Mouse (Mus musculus) MEL (cell line): ENCODE results near the gene Klhdc4. TPM values are rescaled to one million over a fixed set of nuclear protein-coding genes. Genes with fewer than 3 reads are reported as not detected.
A peak's percentile ranks its signal among the peaks of the same experiment; 100 is the strongest.

ENCODE experiments used
- DNase-seq: peaks from one replicate; pipeline ENCODE4 v3.0.0; 2011; ENCODE audit warnings: low read depth, low spot score
- H3K27ac ChIP-seq: 2 replicates; pipeline ENCODE4 v1.5.1; 2012; ENCODE audit warnings: low read depth, mild to moderate bottlenecking, control low read depth, low read length, moderate library complexity; ENCODE audit not compliant: control insufficient read depth
- H3K27me3 ChIP-seq, 2 experiments: fragments of 150-350 bp in 1 of 2; sonication (generic) in 1 of 2; 2 replicates each; pipeline ENCODE4 v1.6.1; 2012; ENCODE audit warnings: low read length in 2 of 2, mild to moderate bottlenecking in 2 of 2, improper control_type of control experiment in 1 of 2, moderate library complexity in 1 of 2; ENCODE audit not compliant: insufficient read depth in 2 of 2, control insufficient read depth in 1 of 2
- H3K36me3 ChIP-seq, 2 experiments: 2 replicates each; pipeline ENCODE4 v1.6.1; 2012 to 2014; ENCODE audit warnings: low read length in 2 of 2, improper control_type of control experiment in 1 of 2, inconsistent platforms in 1 of 2, mild to moderate bottlenecking in 1 of 2; ENCODE audit not compliant: insufficient read depth in 2 of 2, control insufficient read depth in 1 of 2
- H3K4me1 ChIP-seq, 2 experiments: fragments of 150-350 bp in 1 of 2; sonication (generic) in 1 of 2; 2 replicates each; pipeline ENCODE4 v1.6.1; 2012; ENCODE audit warnings: low read length in 2 of 2, improper control_type of control experiment in 1 of 2, mild to moderate bottlenecking in 1 of 2; ENCODE audit not compliant: insufficient read depth in 2 of 2, control insufficient read depth in 1 of 2
- H3K4me3 ChIP-seq, 2 experiments: fragments of 150-350 bp in 1 of 2; sonication (generic) in 1 of 2; 2 replicates each; pipeline ENCODE4 v1.5.1; 2012; ENCODE audit warnings: low read depth in 2 of 2, low read length in 2 of 2, mild to moderate bottlenecking in 2 of 2, moderate library complexity in 2 of 2, control low read depth in 1 of 2, improper control_type of control experiment in 1 of 2; ENCODE audit not compliant: control insufficient read depth in 1 of 2, insufficient read depth in 1 of 2
- H3K79me2 ChIP-seq: 2 replicates; pipeline ENCODE4 v1.6.1; 2012; ENCODE audit warnings: mild to moderate bottlenecking, low read length, moderate library complexity; ENCODE audit not compliant: control insufficient read depth, poor library complexity, insufficient read depth
- H3K9ac ChIP-seq: 2 replicates; pipeline ENCODE4 v1.6.1; 2012; ENCODE audit warnings: low read depth, mild to moderate bottlenecking, control low read depth, low read length, moderate library complexity; ENCODE audit not compliant: control insufficient read depth, poor library complexity, severe bottlenecking
- H3K9me3 ChIP-seq: fragments of 150-350 bp; sonication (generic); replicated peaks from 2 replicates; pipeline ENCODE4 v1.6.1; 2012; ENCODE audit warnings: mild to moderate bottlenecking, low read length, improper control_type of control experiment, moderate library complexity; ENCODE audit not compliant: insufficient read depth
- BHLHE40 ChIP-seq: IDR thresholded peaks from 2 replicates; pipeline ENCODE4 v1.6.1; 2012; ENCODE audit warnings: low read depth, mild to moderate bottlenecking, inconsistent platforms, low read length, improper control_type of control experiment, borderline replicate concordance
- CHD1 ChIP-seq: IDR thresholded peaks from 2 replicates; pipeline ENCODE4 v1.6.1; 2012; ENCODE audit warnings: low read depth, mild to moderate bottlenecking, inconsistent platforms, low read length, improper control_type of control experiment
- CHD2 ChIP-seq: IDR thresholded peaks from 2 replicates; pipeline ENCODE4 v1.6.1; 2011; ENCODE audit warnings: low read length, improper control_type of control experiment
- ELF1 ChIP-seq: IDR thresholded peaks from 2 replicates; pipeline ENCODE4 v1.6.1; 2014; ENCODE audit warnings: low read depth, mild to moderate bottlenecking, inconsistent platforms, low read length, improper control_type of control experiment, moderate library complexity
- EP300 ChIP-seq, 2 experiments: IDR thresholded peaks; 2 replicates each; pipeline ENCODE4 v1.6.1; 2011; ENCODE audit warnings: improper control_type of control experiment in 2 of 2, low read length in 2 of 2, low read depth in 1 of 2, mild to moderate bottlenecking in 1 of 2
- ETS1 ChIP-seq: IDR thresholded peaks from 2 replicates; pipeline ENCODE4 v1.6.1; 2012; ENCODE audit warnings: low read depth, mild to moderate bottlenecking, inconsistent platforms, low read length, improper control_type of control experiment, moderate library complexity
- GABPA ChIP-seq: IDR thresholded peaks from 2 replicates; pipeline ENCODE4 v1.6.1; 2012; ENCODE audit warnings: low read depth, mild to moderate bottlenecking, inconsistent platforms, low read length, improper control_type of control experiment, moderate library complexity
- GATA1 ChIP-seq: IDR thresholded peaks from 2 replicates; pipeline ENCODE4 v1.6.1; 2011; ENCODE audit warnings: low read depth, low read length, improper control_type of control experiment
- HCFC1 ChIP-seq: IDR thresholded peaks from 2 replicates; pipeline ENCODE4 v1.6.1; 2012; ENCODE audit warnings: low read depth, mild to moderate bottlenecking, inconsistent platforms, low read length, improper control_type of control experiment, moderate library complexity
- JUND ChIP-seq: IDR thresholded peaks from 2 replicates; pipeline ENCODE4 v1.6.1; 2011; ENCODE audit warnings: low read depth, mild to moderate bottlenecking, improper control_type of control experiment, low read length
- KAT2A ChIP-seq: conservative IDR thresholded peaks from 2 replicates; pipeline ENCODE4 v1.6.1; 2012; ENCODE audit warnings: low read depth, low read length, improper control_type of control experiment, inconsistent platforms
- MAFK ChIP-seq: IDR thresholded peaks from 2 replicates; pipeline ENCODE4 v1.6.1; 2011; ENCODE audit warnings: low read depth, mild to moderate bottlenecking, low read length, improper control_type of control experiment, borderline replicate concordance
- MEF2A ChIP-seq: IDR thresholded peaks from 2 replicates; pipeline ENCODE4 v1.6.1; 2014; ENCODE audit warnings: low read depth, mild to moderate bottlenecking, inconsistent platforms, low read length, improper control_type of control experiment; ENCODE audit not compliant: poor library complexity, insufficient replicate concordance, severe bottlenecking; ENCODE audit errors: extremely low read depth
- MXI1 ChIP-seq: IDR thresholded peaks from 2 replicates; pipeline ENCODE4 v1.6.1; 2011; ENCODE audit warnings: mild to moderate bottlenecking, low read depth, low read length, improper control_type of control experiment
- MYC ChIP-seq: IDR thresholded peaks from 2 replicates; pipeline ENCODE4 v1.6.1; 2011; ENCODE audit warnings: low read depth, mild to moderate bottlenecking, low read length, improper control_type of control experiment, moderate library complexity
- NELFE ChIP-seq: IDR thresholded peaks from 2 replicates; pipeline ENCODE4 v1.6.1; 2011; ENCODE audit warnings: low read depth, low read length, improper control_type of control experiment
- POLR2A ChIP-seq, 2 experiments: IDR thresholded peaks; 2 replicates each; pipeline ENCODE4 v1.6.1; 2011 to 2012; ENCODE audit warnings: low read length in 2 of 2, mild to moderate bottlenecking in 2 of 2, control low read depth in 1 of 2, improper control_type of control experiment in 1 of 2, low read depth in 1 of 2, moderate library complexity in 1 of 2; ENCODE audit not compliant: control insufficient read depth in 1 of 2, insufficient read depth in 1 of 2, poor library complexity in 1 of 2
- POLR2AphosphoS2 ChIP-seq: IDR thresholded peaks from 2 replicates; pipeline ENCODE4 v1.6.1; 2011; ENCODE audit warnings: low read length, improper control_type of control experiment
- POLR2AphosphoS5 ChIP-seq: IDR thresholded peaks from 2 replicates; pipeline ENCODE4 v1.6.1; 2012; ENCODE audit warnings: low read depth, borderline replicate concordance, mild to moderate bottlenecking, inconsistent platforms, low read length, moderate library complexity, mixed read lengths
- RAD21 ChIP-seq: IDR thresholded peaks from 2 replicates; pipeline ENCODE4 v1.6.1; 2011; ENCODE audit warnings: mild to moderate bottlenecking, low read depth, low read length, improper control_type of control experiment
- RCOR1 ChIP-seq: IDR thresholded peaks from 2 replicates; pipeline ENCODE4 v1.6.1; 2012; ENCODE audit warnings: low read depth, mild to moderate bottlenecking, inconsistent platforms, low read length, improper control_type of control experiment
- SIN3A ChIP-seq: IDR thresholded peaks from 2 replicates; pipeline ENCODE4 v1.6.1; 2012; ENCODE audit warnings: low read length, improper control_type of control experiment, inconsistent platforms
- TBP ChIP-seq: IDR thresholded peaks from 2 replicates; pipeline ENCODE4 v1.8.0; 2011; ENCODE audit warnings: low read depth, low read length, improper control_type of control experiment
- TCF12 ChIP-seq: IDR thresholded peaks from 2 replicates; pipeline ENCODE4 v1.6.1; 2014; ENCODE audit warnings: low read depth, mild to moderate bottlenecking, inconsistent platforms, low read length, improper control_type of control experiment, moderate library complexity
- UBTF ChIP-seq: IDR thresholded peaks from 2 replicates; pipeline ENCODE4 v1.6.1; 2012; ENCODE audit warnings: low read depth, mild to moderate bottlenecking, inconsistent platforms, low read length, improper control_type of control experiment, moderate library complexity, borderline replicate concordance; ENCODE audit not compliant: insufficient read depth
- USF1 ChIP-seq: IDR thresholded peaks from 2 replicates; pipeline ENCODE4 v1.6.1; 2014; ENCODE audit warnings: low read depth, mild to moderate bottlenecking, inconsistent platforms, low read length, improper control_type of control experiment, moderate library complexity
- USF2 ChIP-seq, 2 experiments: IDR thresholded peaks; 2 replicates each; pipeline ENCODE4 v1.6.1; 2011 to 2012; ENCODE audit warnings: improper control_type of control experiment in 2 of 2, low read length in 2 of 2, borderline replicate concordance in 1 of 2, inconsistent platforms in 1 of 2, low read depth in 1 of 2, mild to moderate bottlenecking in 1 of 2; ENCODE audit not compliant: insufficient read depth in 1 of 2
- ZC3H11A ChIP-seq: IDR thresholded peaks from 2 replicates; pipeline ENCODE4 v1.6.1; 2012; ENCODE audit warnings: low read depth, mild to moderate bottlenecking, inconsistent platforms, low read length, improper control_type of control experiment
- ZKSCAN1 ChIP-seq: IDR thresholded peaks from 2 replicates; pipeline ENCODE4 v1.6.1; 2012; ENCODE audit warnings: low read depth, mild to moderate bottlenecking, inconsistent platforms, low read length, improper control_type of control experiment, moderate library complexity
- ZMIZ1 ChIP-seq: IDR thresholded peaks from 2 replicates; pipeline ENCODE4 v1.6.1; 2012; ENCODE audit warnings: low read depth, mild to moderate bottlenecking, inconsistent platforms, low read length, improper control_type of control experiment, moderate library complexity
- polyA plus RNA-seq, 2 experiments: library from polyadenylated mRNA; stranded (reverse) in 1 of 2; unstranded in 1 of 2; fragments of >175 nt in 1 of 2; fragments of >200 nt in 1 of 2; gene quantifications; 2 replicates each; pipeline versions ENCODE4 v1.2.1 to v1.2.4; 2012; ENCODE audit warnings: low replicate concordance in 2 of 2, low read depth in 1 of 2; ENCODE audit not compliant: insufficient read length in 2 of 2, insufficient read depth in 1 of 2, missing spikeins in 1 of 2
- total RNA-seq: library from RNA; depleted of rRNA; stranded (reverse); fragments of 300-350 nt; gene quantifications from 2 replicates; pipeline ENCODE4 v1.2.3, GENCODE M21; 2012

Klhdc4 gene
- total and polyA plus RNA-seq, 3 experiments, result 49.8 to 65.2 TPM; not detected in 1

GRCm38 (mm10) chr8:121852464-121852863 lies 23.1 kb upstream of the Klhdc4 start:
- Histone ChIP-seq H3K4me1 (peaks cover 13 to 44% of the 10 kb centered on the region in 2 experiments), H3K4me3 (peak overlapping the region; percentile 30 to 50), H3K36me3 (peaks cover 0 to 35% of the 10 kb centered on the region in 2 experiments; a peak in 2 of 4 replicates), H3K9ac (peak overlapping the region; percentile 76), H3K9me3 (no peaks in the 10 kb centered on the region), H3K27me3 (no peaks in the 10 kb centered on the region), H3K79me2 (peaks cover 4% of the 10 kb centered on the region; the same call in 1 of the 2 replicates), H3K27ac (peak overlapping the region; percentile 96)
- no peak for TF ChIP-seq USF1
- peak; percentile 60; the same call in 1 of the 2 replicates for TF ChIP-seq GATA1
- TF ChIP-seq TCF12, result 0 out of 2 replicates have a peak, but pooled peaks have one; percentile 26
- no peak; the same call in 1 of the 2 replicates for TF ChIP-seq RCOR1
- TF ChIP-seq ZKSCAN1, result no peak
- no peak for TF ChIP-seq ELF1
- peak; percentile 14; the same call in 1 of the 2 replicates for TF ChIP-seq TBP
- TF ChIP-seq BHLHE40, result no peak; the same call in 1 of the 2 replicates
- TF ChIP-seq JUND, result no peak
- TF ChIP-seq CHD1, result no peak
- TF ChIP-seq MYC, result no peak
- TF ChIP-seq POLR2AphosphoS2, result no peak
- TF ChIP-seq EP300 (IDR thresholded peaks at IDR 0.05; ENCODE audit: low read depth in 1 of 2, low read length in 2 of 2), result no peak
- TF ChIP-seq POLR2A (IDR thresholded peaks at IDR 0.05; ENCODE audit: control insufficient read depth in 1 of 2, insufficient read depth in 1 of 2, low read depth in 1 of 2, low read length in 2 of 2, poor library complexity in 1 of 2), result peak in 1 of 2 experiments; percentile 49; a peak in 1 of 4 replicates
- no peak for TF ChIP-seq GABPA
- TF ChIP-seq NELFE, result no peak
- peak; percentile 79 for TF ChIP-seq ETS1
- TF ChIP-seq SIN3A, result no peak; the same call in 1 of the 2 replicates
- TF ChIP-seq ZMIZ1, result peak; percentile 59; the same call in 1 of the 2 replicates
- peak; percentile 75 for DNase-seq

GRCm38 (mm10) chr8:121851716-121852115 lies 22.3 kb upstream of the Klhdc4 start:
- Histone ChIP-seq H3K4me1 (peaks cover 13 to 51% of the 10 kb centered on the region in 2 experiments), H3K79me2 (peaks cover 4% of the 10 kb centered on the region; the same call in 1 of the 2 replicates), H3K9me3 (no peaks in the 10 kb centered on the region), H3K4me3 (peak overlapping the region; percentile 30 to 50), H3K27ac (peak overlapping the region; percentile 96), H3K27me3 (no peaks in the 10 kb centered on the region), H3K9ac (peak overlapping the region; percentile 76), H3K36me3 (peaks cover 0 to 39% of the 10 kb centered on the region in 2 experiments; a peak in 2 of 4 replicates)
- peak; percentile 50 for DNase-seq
- TF ChIP-seq CHD2 (no peak), POLR2AphosphoS5 (no peak), MXI1 (no peak), GATA1 (no peak), USF2 (IDR thresholded peaks at IDR 0.05; ENCODE audit: borderline replicate concordance in 1 of 2, insufficient read depth in 1 of 2, low read depth in 1 of 2, low read length in 2 of 2) (no peak), JUND (no peak), NELFE (no peak), MEF2A (no peak), KAT2A (no peak), TBP (no peak), RAD21 (no peak), CHD1 (no peak), GABPA (no peak), ZC3H11A (no peak), MAFK (no peak), UBTF (no peak), USF1 (no peak), HCFC1 (no peak)
